Mouse (Mus musculus): ENCODE data around the gene Pctp.
A peak's percentile ranks its signal among the peaks of the same experiment; 100 is the strongest.

The Pctp gene

DNA sequence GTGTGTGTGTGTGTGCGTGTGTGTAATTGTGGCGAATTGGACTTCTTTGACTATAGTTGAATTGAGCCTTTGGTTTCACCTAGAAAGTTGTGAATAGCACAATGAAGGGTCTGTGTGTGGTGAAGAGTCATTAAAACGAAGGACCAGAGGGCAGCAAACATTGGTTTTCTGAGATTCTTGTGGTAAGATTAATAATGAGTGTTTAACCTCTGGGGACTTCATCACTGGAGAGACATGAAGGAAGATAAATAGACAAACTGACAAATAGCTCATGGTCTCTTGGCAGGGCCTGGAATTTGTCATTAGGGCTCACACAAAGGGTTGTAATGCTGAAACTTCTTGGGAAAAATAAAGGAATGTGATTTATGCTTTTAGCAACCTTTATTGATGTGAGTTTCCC is 31.4 kb downstream of the Pctp start:
- DNase-seq: no peak

DNA sequence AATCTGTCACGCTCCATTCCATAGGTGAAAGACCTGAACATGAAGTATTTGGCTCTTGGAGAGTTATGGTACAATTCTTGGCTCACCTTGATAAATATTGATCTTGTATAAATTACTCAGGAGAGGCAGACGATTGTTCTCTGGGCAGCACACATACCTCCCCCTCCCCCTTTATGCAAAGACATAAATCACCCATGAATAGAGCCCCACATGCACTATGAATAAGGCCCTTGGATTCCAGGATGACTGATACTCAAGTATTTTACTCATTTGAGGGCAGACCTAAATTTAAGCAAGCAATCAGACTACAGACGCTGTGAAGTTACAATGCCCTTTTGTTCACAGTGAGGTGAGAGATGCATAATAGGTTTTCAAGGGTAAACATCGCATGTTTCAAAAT is 32.0 kb downstream of the Pctp start:
- DNase-seq: no peak

DNA sequence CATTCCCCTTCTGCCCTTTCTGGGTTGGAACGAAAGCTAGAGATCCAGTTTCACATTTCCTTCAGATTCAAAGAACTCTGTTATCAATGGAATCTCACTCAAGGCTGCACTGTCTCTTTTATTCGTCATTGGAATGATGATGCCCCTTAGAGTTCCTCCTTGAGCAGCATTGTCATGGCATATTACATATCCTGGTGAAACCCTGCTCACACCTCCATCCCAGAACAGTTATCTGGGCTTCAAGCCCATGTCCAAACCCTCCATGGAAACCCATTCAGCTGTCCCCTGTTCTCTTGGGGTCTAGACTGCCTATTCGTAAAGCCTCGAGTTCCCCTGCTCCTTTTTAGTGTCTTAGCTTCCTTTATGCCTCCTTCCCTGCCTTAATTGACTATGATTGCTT is 33.6 kb downstream of the Pctp start:
- no peak for DNase-seq

DNA sequence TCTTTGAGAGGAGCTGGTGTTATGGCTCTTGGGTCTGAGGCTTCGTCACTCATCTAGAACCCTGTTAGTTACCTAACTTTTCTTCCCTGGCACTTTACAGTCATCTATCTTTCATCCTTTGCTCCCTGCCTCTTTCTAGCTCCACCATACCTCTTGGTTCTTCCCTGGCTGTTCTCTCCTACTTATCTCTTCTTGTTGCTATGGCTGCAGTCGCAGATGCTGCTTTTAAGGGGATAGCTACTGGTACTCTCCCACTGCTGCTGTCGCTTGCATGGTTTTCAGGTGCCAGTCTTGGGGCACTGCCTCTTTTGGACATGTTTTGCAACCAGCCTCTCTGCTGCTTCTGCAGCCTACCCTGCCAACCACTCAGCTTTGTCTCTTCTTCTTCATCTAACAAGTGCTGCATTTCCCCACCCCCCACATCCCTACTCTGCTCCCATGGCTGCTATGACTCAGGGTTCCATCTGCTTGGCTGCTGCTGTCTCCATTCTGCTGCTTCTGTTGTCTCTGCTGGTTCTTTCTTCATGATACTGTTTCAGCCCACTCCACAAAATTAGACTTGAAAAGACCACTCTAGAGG is 51.9 kb downstream of the Pctp start:
- DNase-seq: no peak

DNA sequence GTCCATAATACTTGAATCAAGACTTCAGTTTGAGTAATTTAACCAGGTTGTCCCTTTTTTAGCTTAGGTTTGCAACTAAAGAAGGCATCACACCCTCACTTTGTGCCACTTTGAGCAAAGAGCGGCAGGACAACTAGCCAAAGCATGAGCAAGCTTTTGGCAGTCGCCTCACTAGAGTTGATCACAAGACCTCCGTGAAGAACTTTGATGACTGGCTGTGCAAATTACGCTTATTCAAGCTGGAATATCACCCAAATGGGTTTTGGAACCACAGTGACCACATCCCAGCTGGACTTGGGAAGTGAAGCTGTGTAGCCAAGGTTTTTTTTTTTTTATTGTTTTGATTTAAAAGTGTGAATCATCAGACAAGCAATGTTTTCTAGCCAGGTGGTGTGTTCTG is 54.9 kb downstream of the Pctp start:
- no peak for DNase-seq

DNA sequence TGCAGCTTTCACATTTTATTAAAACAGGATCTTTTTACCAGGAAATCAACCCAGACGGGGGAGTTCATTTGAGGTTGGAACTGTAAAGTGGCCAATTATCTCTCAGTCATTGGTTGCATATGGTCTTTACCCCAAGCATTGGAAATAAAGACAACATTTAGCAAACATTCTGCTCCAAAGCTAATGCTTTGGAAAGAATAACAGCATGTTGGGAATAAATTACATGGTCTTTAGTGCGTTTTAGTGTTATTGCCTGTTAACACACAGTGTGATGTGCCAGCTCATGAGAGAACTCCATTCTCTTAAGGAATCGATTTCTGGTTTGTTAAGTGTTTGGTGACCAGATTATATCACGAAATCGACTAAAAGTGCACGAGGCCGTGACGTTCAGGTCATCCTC is 57.5 kb downstream of the Pctp start:
- no peak for DNase-seq

DNA sequence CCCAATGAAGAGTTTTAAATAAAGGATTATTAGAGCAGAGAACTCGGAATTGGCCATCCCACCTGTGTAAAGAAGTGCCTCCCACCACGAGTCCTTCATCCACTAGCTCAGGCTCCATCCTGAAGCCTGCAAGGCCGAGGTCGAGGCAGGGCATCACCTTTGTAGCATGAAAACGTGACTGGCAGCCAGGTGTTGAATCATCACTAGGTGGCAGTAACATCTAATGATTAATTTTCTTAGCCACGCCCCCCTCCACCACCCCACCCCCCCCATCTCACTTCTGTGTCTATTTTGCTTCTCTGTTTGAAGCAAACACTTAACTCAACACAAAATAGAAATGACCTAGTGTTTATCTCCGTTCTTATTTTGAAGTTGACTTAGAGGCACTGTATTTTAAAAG is 65.5 kb downstream of the Pctp start:
- DNase-seq: peak; percentile 17

Measured in kidney, adult 9 months (tissue).